In the genomic region with DNA sequence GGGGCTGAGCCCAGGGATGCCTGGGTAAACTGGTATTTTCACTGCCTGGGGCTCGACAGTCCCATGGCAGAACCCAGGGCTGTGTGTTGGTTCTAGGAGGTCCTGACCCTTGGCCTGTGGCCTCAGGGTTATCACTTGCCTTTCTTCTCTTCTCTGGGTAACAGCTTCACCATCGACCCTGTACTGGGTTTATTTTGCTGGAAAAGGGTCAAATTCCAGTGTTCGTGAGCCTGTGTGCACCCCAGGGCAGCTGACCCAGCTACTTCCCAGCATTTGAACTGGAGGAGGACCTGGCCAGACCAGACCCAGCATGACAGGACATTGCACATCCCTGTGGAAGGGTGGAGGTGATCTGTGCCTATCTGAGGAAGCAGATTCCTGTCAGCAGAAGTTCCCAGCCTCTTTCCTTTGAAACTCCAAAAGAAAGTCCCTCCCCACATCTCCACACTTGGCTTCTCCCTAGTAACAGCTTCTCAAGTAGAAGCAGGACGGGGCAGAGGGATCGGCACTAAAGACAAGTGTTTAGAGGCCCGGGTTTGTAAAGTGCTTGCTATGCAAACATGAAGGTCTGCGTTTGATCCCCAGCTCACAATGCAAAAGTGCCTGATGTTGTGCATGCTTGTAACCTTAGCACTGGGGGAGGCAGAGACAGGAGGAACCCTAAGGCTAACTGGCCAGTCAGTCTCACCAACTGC, we compare ENCODE assay signal across 19 mouse cellular contexts.
DNase-seq lines count a peak whose midpoint lies in the region; ATAC-seq and TF ChIP-seq lines count a peak whose summit lies in the region.
"Had no signal": no experiment of that assay in that cellular context is flagged by ENCODE, and none has a peak within 500 bp of the region (broad histone marks: within the 10 kb centered on the region; RNA-seq: fewer than 3 reads in every experiment).

No protein-coding gene starts in this region.

- no peaks in the 10 kb centered on the region for H3K36me3 ChIP-seq in lung, embryonic 14.5 days (ENCODE audit: insufficient read depth)
- no peaks in the 10 kb centered on the region for H3K36me3 ChIP-seq in liver, adult 2 months (ENCODE audit: control insufficient read depth, insufficient read depth, low read length)
- H3K36me3 ChIP-seq: embryonic facial prominence, embryonic 13.5 days; G1E; limb, embryonic 15.5 days; midbrain, embryonic 12.5 days had no signal

- H3K4me1 ChIP-seq in lung, embryonic 14.5 days (ENCODE audit: insufficient read depth) = peaks cover 6% of the 10 kb centered on the region; the same call in 1 of the 2 replicates
- peaks cover 34% of the 10 kb centered on the region for H3K4me1 ChIP-seq in liver, adult 2 months (ENCODE audit: control insufficient read depth, insufficient read depth, low read length)
- H3K4me1 ChIP-seq: midbrain, embryonic 12.5 days had no signal

- DNase-seq in lung, embryonic 14.5 days = peak; percentile 27
- DNase-seq in lung, postnatal 14 days = no peak
- DNase-seq in NIH3T3 (ENCODE audit: low read depth) = peak; percentile 35
- peak; percentile 96 for DNase-seq in liver, adult 2 months (ENCODE audit: extremely low read depth, low read depth, low spot score)
- DNase-seq in lung, postnatal 36 days = peak; percentile 31
- no peak for DNase-seq in spleen, postnatal 14 days (ENCODE audit: low spot score in 2 of 2)
- no peak for DNase-seq in frontal cortex, postnatal 10 days (ENCODE audit: low spot score in 2 of 2)
- DNase-seq: adrenal gland, adult 2 months; cerebellum, adult 11-12 months; cerebellum, postnatal 36 days; forebrain, postnatal 0 days; heart, adult 18-20 months; kidney, adult 9 months; thymus, adult 2 months had no signal

- WGBS in lung, embryonic 14.5 days = 18% methylated on average over 7 of the region's 7 CpGs
- WGBS in liver, adult 2 months = 14% methylated on average over 7 of the region's 7 CpGs

- no peaks in the 10 kb centered on the region for H3K9me3 ChIP-seq in lung, embryonic 14.5 days (ENCODE audit: low read depth, low read length)
- H3K9me3 ChIP-seq: embryonic facial prominence, embryonic 13.5 days; G1E; limb, embryonic 15.5 days; midbrain, embryonic 12.5 days had no signal

- H3K9ac ChIP-seq in lung, embryonic 14.5 days = no peak overlapping the region
- no peak overlapping the region for H3K9ac ChIP-seq in liver, adult 2 months (ENCODE audit: low read depth, low read length)
- H3K9ac ChIP-seq: embryonic facial prominence, embryonic 13.5 days; forebrain, postnatal 0 days; limb, embryonic 15.5 days; midbrain, embryonic 12.5 days had no signal

- no peak overlapping the region for H3K4me3 ChIP-seq in lung, embryonic 14.5 days (ENCODE audit: low read depth, low read length)
- H3K4me3 ChIP-seq in liver, adult 2 months (ENCODE audit: insufficient read depth, low read depth, low read length) = no peak overlapping the region
- H3K4me3 ChIP-seq: embryonic facial prominence, embryonic 13.5 days; limb, embryonic 15.5 days; midbrain, embryonic 12.5 days had no signal

- H3K27me3 ChIP-seq in lung, embryonic 14.5 days (ENCODE audit: insufficient read depth, low read length) = no peaks in the 10 kb centered on the region
- H3K27me3 ChIP-seq in liver, adult 2 months (ENCODE audit: control insufficient read depth, insufficient read depth, low read length) = no peaks in the 10 kb centered on the region
- H3K27me3 ChIP-seq: embryonic facial prominence, embryonic 13.5 days; limb, embryonic 15.5 days; midbrain, embryonic 12.5 days had no signal

- no peak overlapping the region for H3K4me2 ChIP-seq in lung, embryonic 14.5 days
- H3K4me2 ChIP-seq: embryonic facial prominence, embryonic 13.5 days; limb, embryonic 15.5 days; midbrain, embryonic 12.5 days had no signal

- no peaks in the 10 kb centered on the region for H3K79me2 ChIP-seq in liver, adult 2 months (ENCODE audit: control insufficient read depth, insufficient read depth, low read length)

- TF ChIP-seq POLR2A in liver, adult 2 months (IDR thresholded peaks at IDR 0.05; ENCODE audit: extremely low read depth, insufficient read depth, low read length) = no peak

- no peak overlapping the region for H3K27ac ChIP-seq in lung, embryonic 14.5 days (ENCODE audit: low read depth)
- peak overlapping the region; percentile 46 for H3K27ac ChIP-seq in liver, adult 2 months (replicated peaks; ENCODE audit: insufficient read depth, low read depth, low read length)
- H3K27ac ChIP-seq: embryonic facial prominence, embryonic 13.5 days; limb, embryonic 15.5 days; midbrain, embryonic 12.5 days had no signal

- no peak for TF ChIP-seq CTCF in lung, embryonic 14.5 days (IDR thresholded peaks at IDR 0.05; ENCODE audit: low read depth)
- TF ChIP-seq CTCF in liver, adult 2 months (IDR thresholded peaks at IDR 0.05; ENCODE audit: low read depth, low read length) = no peak

- ATAC-seq in lung, embryonic 14.5 days (ENCODE audit: insufficient read depth) = no peak
- ATAC-seq: CD4-positive, CD25-positive, alpha-beta regulatory T cell, adult 4 months; forebrain, postnatal 0 days had no signal

Comparison
In these comparisons a context has a peak if more than half of its experiments do, and no peak if none do; other contexts are left out.
1. DNase-seq: peak in lung, embryonic 14.5 days (single experiment), NIH3T3 (single experiment), liver, adult 2 months (single experiment) and lung, postnatal 36 days (single experiment); none in lung, postnatal 14 days (single experiment), spleen, postnatal 14 days (0 of 2) and frontal cortex, postnatal 10 days (0 of 2).